Mouse (Mus musculus) brain, embryonic 14.5 days (tissue): ENCODE measurements around the gene Aes. TPM values are rescaled to one million over a fixed set of nuclear protein-coding genes. Genes with fewer than 3 reads are reported as not detected.

Source experiments
- DNase-seq: peaks from one replicate; pipeline ENCODE4 v3.0.0-alpha.2; 2011; ENCODE audit warnings: low read depth
- CTCF ChIP-seq: fragments of 200-500 bp; IDR thresholded peaks from 2 replicates; pipeline ENCODE4 v1.5.1; 2012; ENCODE audit warnings: inconsistent platforms, mild to moderate bottlenecking, moderate library complexity, borderline replicate concordance; ENCODE audit not compliant: insufficient read depth, insufficient read length; ENCODE audit errors: extremely low read depth
- POLR2A ChIP-seq: fragments of 200-500 bp; IDR thresholded peaks from 2 replicates; pipeline ENCODE4 v1.6.1; 2012; ENCODE audit warnings: mild to moderate bottlenecking, inconsistent platforms, borderline replicate concordance; ENCODE audit not compliant: poor library complexity, insufficient read depth, insufficient read length, severe bottlenecking; ENCODE audit errors: extremely low read depth
- polyA plus RNA-seq: library from polyadenylated mRNA; depleted of rRNA; stranded (reverse); fragments of >200 nt; gene quantifications from 2 replicates; pipeline ENCODE4 v1.2.3, GENCODE M21; 2012; rRNA removed

Gene Aes
- polyA plus RNA-seq, result 568 and 696 TPM in 2 replicates

GRCm38 (mm10) chr10:81559163-81559626 is at the start of gene Aes:
Gene Aes, plus strand, starts transcription at chr10:81559488.
- peak; percentile 63 for DNase-seq
- TF ChIP-seq POLR2A, result peak; percentile 67; the same call in 1 of the 2 replicates
- TF ChIP-seq CTCF, result no peak

DNA sequence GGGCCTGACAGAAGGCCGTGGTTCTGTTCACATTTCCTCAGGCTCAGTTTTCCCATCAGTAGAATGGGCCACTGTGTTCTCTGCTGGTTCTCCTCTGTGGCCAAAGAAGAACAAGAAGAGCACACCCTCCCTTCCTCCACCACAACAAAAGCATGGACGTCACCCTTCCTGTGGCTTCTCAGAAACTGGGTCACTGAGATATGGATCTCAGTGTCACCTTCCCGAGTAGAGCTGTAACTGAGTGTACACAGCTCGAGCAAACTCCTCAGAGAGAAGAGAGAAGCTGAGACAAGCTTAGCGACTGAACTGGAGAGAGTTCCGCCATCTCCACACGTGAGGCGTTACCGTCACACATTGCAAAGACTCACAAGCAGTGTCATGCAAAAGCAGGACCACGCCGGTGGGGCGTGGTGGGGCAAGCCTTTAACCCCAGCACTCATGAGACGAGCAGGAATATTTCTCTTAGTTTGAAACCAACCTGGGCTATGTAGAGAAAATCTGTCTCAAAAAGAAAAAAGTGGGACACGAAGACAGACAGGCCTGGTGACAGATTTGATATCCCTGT is 49.0 kb upstream of the Aes start:
- no peak for DNase-seq
- TF ChIP-seq CTCF, result no peak
- TF ChIP-seq POLR2A, result no peak

DNA sequence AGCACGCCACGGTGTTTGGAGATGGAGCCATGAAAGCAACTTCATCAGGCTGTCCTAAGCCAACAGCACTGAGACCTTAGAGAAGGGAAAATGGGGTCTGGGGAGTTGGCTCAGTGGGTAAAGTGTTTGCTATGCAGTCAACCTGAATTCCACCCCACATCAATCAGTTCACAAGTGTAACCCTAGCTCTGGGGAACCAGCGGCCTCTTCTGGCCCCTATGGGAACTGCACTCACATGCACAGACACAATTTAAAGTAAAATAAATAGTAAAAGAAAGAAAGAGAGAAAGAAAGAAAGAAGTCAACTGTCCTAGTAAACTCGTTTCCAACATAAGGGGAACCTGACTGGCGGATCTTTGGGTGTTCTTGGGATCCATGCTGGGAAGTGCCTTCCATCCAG is 45.5 kb upstream of the Aes start:
- no peak for TF ChIP-seq POLR2A
- TF ChIP-seq CTCF, result no peak
- DNase-seq, result no peak

DNA sequence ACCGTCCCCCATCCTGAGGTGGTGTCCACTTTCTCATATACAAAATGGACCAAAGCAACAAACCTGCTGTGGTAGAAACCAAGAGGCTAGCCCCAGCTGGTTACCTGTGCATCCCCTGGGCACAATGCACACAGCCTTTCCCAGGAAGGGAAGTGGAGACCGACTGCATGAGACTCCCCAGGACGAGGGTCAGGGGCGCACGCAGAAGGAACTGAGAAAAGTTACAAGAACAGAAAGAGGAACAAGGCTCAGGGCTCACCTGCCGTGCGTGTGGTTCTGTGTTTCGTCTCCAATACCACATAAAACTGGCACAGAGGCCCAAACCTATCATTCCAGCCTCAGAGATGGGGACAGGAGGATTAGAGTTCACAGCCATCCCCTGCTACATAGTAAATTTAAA is 42.1 kb upstream of the Aes start:
- no peak for DNase-seq
- TF ChIP-seq CTCF (no peak), POLR2A (no peak)

DNA sequence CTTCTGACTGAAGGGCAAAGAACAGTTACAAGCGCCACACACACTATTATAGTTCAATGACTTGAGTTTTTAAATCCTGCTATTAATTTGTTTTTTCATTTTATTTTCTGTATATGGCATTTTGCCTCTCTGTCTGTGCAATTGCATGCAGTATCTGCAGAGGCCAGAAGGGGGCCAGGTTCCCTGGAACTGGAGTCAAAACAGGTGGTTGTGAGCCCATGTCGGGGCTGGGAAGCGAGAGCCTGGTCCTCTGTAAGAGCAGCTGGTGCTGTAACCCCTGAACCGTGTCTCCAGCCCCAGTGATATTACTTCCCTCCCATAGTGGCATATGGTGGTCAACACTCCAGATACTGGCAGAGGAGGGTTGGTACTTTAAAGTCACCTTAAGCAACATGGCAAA is 40.7 kb upstream of the Aes start:
- TF ChIP-seq POLR2A, result no peak
- peak; percentile 73 for TF ChIP-seq CTCF
- peak; percentile 62 for DNase-seq

DNA sequence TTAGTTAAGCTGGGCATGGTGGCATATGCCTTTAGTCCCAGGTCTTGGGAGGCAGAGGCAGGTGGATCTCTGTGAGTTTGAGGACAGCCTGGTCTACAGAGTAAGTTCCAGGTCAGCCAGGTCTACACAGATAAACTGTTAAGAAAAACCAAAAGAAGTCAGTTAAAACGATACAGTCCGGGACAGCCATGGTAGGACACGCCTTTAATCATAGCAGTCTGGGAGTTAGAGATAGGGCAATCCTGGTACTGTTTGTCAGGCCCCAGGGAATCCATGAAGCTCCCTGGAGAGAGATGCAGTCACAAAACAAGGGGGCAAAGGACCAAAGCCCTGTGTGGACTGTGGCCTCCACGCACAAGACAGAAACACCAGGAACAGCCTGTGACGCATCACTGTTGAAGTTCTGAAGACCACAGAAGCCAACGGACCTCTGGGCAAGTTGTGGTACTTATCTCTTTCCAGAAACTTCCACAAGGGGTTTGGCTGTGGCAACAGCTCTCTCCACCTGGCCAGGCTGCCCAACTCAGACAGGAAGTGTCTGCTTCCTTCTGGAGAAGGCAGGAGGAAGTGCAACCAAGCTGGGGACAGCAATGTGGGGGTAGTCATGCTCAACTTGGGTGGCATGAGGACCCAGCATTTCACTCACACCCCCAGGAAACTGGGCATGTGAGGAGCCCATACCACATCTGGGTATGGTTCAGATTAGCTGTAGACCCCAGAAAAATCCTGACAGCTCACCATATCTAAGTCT is 39.9 kb upstream of the Aes start:
- TF ChIP-seq CTCF (no peak), POLR2A (no peak)
- DNase-seq, result no peak

DNA sequence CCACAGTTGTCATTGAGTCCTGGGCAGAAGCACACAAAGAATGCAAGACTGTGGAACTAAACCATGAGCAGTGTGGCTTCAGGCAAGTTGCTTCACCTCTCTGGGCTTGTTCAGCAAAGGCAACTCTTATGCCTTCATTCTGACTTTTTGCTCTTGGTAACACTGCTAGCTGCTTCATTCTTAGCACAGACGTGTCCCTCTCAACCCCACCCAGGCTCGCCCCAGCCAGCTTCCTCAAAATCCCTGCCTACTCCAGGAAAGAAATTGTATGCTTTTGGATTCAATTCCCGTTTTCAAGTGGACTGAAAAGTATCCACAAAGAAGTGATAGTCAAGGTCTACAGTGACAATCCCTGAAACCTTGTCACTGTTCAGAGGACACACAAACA is 39.3 kb upstream of the Aes start:
- no peak for TF ChIP-seq CTCF
- no peak for DNase-seq

DNA sequence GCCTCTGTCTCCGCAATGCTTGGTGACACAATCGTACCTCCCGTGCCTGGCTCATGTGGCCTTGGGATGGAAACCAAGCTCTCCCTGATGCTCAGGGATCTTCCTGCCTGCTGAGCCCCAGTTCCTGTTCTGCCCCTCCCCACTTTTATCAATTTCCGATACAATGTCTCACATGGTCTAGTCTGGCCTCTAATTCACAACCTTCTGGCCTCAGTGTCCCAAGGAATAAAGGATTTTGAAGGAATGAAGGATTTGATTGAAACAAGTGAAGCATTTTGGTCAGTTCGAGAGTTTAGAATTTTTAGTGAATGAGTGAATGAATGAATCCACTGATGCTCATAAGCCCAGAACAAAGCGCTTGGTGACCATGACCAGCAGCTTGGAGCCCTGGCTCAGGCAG is 36.1 kb upstream of the Aes start:
- no peak for TF ChIP-seq POLR2A
- no peak for DNase-seq

- no peak for DNase-seq
- TF ChIP-seq POLR2A (no peak), CTCF (no peak)
These were observed 35.7 kb upstream of the Aes start for GRCm38 (mm10) chr10:81523570-81523969.

- TF ChIP-seq POLR2A (no peak), CTCF (no peak)
- DNase-seq, result no peak
These were observed 35.2 kb upstream of the Aes start, which contains the start of gene Gna15 for GRCm38 (mm10) chr10:81524051-81524605. Gene Gna15, minus strand, starts transcription at chr10:81524225.

DNA sequence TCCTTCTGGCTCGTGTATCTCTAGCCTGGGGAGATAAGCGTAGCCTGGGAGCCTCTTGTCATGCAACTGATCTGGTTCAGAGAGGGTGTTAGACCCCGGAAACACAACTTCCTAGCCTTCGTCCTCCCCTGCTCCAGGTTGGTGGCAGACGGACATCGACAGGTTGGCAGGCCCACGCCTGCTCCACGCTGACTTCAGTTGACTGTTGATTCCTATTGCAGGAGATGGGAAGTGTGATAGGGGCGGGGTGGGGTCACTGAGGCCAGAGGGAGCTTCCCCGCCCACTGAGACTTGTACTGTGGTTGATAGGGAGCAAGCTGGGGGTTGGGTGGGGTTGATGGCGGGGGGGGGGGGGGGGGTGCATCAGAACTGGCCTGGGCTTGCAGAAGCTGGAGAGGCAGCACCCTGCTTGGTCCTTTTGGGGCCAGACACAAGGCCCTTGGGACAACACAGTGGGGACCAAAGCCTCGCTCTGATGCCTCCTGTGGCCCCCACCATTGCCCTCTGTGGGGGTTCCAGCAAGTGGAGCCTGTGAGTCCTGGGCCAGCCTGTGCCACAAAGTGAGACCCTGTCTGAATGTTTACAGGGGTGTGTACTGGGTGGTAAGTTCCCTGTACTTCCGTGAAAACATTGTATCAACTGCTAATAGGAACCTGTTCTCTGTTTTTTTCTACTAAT is 34.1 kb upstream of the Aes start:
- DNase-seq, result no peak
- TF ChIP-seq POLR2A (no peak), CTCF (no peak)
